Mouse (Mus musculus): ENCODE data around the gene Rnf181.

- TF ChIP-seq CTCF (IDR thresholded peaks at IDR 0.05; ENCODE audit: low read depth) (no peak), EP300 (IDR thresholded peaks at IDR 0.05; ENCODE audit: low read depth) (no peak)
Observed at GRCm38 (mm10) chr6:72379377-72380130, 12.8 kb upstream of the Rnf181 start.
